Mouse (Mus musculus): Measurements from ENCODE around the gene Elof1. TPM values are rescaled to one million over a fixed set of nuclear protein-coding genes. Genes with fewer than 3 reads are reported as not detected.
A peak's percentile ranks its signal among the peaks of the same experiment; 100 is the strongest.
"Not testable (repeated sequence)": the region's sequence is repeated elsewhere in the genome, so short reads cannot be mapped to it uniquely, and the experiment has no call there.

The Elof1 gene
- total RNA-seq, 2 experiments from 2014 or later: 30.1 to 32.7 TPM

DNA sequence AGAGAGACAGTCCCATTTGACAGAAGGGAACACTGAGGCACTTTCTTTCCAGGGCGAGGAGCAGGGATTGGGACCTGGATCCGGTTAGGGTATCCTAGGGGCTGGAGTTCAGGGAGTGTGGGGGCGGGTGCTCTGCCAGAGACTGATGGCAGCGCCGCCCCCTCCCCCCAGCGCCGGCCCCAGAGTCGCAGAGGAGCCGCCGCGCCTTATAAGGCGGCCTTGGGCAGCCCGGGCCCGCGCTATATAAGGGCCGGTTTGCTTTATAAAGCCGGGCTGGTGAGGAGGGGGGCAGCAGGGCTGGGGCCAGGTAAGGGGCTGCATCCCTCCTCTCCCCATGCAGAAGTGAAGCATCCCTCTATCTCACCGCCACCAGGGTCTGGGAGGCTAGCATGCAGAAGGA is 17.1 kb downstream of the Elof1 start:
- no peak for DNase-seq
- intact Hi-C loops (cut with DNase I; ENCODE audit: low total_unique reads): no loop called here

GRCm38 (mm10) chr9:22098993-22099696 is 17.8 kb downstream of the Elof1 start, which contains the start of gene Cnn1:
Cnn1 (plus strand) TSS chr9:22099216.
- peak; percentile 27 for DNase-seq

GRCm38 (mm10) chr9:22095854-22096307 is 21.1 kb downstream of the Elof1 start:
- intact Hi-C loops (cut with DNase I; ENCODE audit: low total_unique reads): no loop called here
- peak; percentile 85 for DNase-seq

More at GRCm38 (mm10) chr9:22098993-22099696, 17.8 kb downstream of the Elof1 start, which contains the start of gene Cnn1:
- intact Hi-C loops (cut with DNase I; ENCODE audit: low total_unique reads): no loop called here

DNA sequence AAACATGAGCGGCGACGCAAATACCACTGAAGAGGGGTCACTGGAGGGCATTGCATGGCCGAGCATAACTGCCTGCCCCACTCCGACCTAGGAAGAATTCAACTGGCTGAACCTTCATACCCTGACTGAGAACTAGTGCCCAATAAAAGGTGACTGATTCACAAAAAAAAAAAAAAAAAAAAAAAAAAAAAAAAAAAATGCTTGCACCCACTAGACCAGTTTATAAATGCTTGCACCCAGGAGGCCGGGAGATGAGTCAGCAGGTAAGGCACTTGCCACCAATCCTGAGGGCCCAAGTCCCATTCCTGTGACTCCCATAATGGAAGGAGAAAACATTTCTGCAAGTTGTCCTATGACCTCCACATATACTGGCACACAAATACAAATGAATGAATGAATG is 24.2 kb downstream of the Elof1 start:
- no peak for DNase-seq
- intact Hi-C loops (cut with DNase I; ENCODE audit: low total_unique reads): no loop called here

- DNase-seq: no peak
- intact Hi-C loops (cut with DNase I; ENCODE audit: low total_unique reads): no loop called here
These were observed 27.0 kb downstream of the Elof1 start for GRCm38 (mm10) chr9:22089986-22090385.

- intact Hi-C loops (cut with DNase I; ENCODE audit: low total_unique reads): no loop called here
- DNase-seq: no peak
These were observed 27.7 kb downstream of the Elof1 start for GRCm38 (mm10) chr9:22089281-22089680.

- DNase-seq: no peak
- intact Hi-C loops (cut with DNase I; ENCODE audit: low total_unique reads): no loop called here
These were observed 29.8 kb downstream of the Elof1 start for GRCm38 (mm10) chr9:22087034-22087618.

DNA sequence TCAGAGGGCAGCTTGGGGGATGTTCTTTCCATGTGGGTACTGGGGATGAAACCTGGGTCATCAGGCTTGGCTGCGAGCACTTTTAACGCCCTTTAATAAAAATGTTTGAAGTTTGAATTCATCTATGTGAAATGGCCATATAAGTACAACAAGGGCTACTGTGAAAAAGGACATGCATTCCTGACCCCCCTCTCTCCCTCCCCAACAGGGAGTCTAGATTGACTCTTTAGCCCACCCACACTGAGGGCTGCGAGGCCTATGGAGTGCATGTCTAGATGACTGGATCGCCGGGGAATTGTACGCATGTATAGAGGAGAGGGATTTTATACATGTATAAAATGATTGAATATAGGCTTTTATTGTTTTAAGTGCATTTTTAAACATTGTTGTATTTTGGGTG is 31.0 kb downstream of the Elof1 start:
- intact Hi-C loops (cut with DNase I; ENCODE audit: low total_unique reads): no loop called here
- no peak for DNase-seq

- peak; percentile 89 for DNase-seq
- intact Hi-C loops (cut with DNase I; ENCODE audit: low total_unique reads): no loop called here
These were observed 31.7 kb downstream of the Elof1 start, which contains the start of gene Ecsit for GRCm38 (mm10) chr9:22085022-22085834. Ecsit (minus strand) TSS chr9:22085438.

- no peak for DNase-seq
- intact Hi-C loops (cut with DNase I; ENCODE audit: low total_unique reads): no loop called here
These were observed 32.3 kb downstream of the Elof1 start for GRCm38 (mm10) chr9:22084667-22085021.

DNA sequence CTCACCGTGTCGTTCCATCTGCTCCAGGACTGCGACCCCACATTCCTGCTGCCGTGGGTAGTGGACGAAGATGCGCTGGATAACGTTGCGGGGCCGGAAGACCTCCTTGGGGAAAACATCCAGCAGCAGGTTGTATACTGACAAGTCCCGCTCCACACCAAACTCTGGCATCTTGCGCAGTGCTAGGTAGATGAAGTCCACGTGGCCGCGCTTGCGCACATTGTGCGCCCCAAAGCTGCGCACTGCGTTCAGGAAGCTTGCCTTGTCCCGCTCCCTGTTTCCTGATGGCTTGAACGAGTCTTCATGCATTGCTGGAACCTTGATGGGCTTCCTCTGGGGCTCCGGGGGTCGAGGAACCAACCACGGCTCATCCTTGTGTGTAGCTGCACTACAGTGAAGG is 40.7 kb downstream of the Elof1 start:
- no peak for DNase-seq
- intact Hi-C loops (cut with DNase I; ENCODE audit: low total_unique reads): no loop called here

GRCm38 (mm10) chr9:22075778-22076177 is 41.2 kb downstream of the Elof1 start:
- DNase-seq; intact Hi-C loops (cut with DNase I; ENCODE audit: low total_unique reads): not testable (repeated sequence)

DNA sequence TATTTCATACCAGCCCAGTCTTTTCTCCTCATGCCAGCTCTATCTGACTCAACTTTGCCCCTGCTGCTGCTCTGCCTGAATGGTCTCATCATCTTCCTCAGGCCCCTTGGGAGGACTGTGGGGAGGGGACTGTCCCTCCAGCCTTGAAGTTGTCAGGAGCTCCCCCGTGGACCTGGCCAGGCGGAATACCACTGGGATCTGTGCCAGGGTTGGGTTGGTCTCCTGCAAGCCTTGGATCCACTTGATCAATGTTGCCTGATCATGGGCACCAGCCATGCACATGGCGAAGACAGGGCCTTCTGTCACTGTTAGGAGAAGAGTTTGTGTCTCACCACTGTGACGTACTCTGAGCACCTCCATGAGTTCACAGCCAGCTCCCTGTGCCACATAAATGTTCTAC is 44.7 kb downstream of the Elof1 start:
- intact Hi-C loops (cut with DNase I; ENCODE audit: low total_unique reads): no loop called here

DNA sequence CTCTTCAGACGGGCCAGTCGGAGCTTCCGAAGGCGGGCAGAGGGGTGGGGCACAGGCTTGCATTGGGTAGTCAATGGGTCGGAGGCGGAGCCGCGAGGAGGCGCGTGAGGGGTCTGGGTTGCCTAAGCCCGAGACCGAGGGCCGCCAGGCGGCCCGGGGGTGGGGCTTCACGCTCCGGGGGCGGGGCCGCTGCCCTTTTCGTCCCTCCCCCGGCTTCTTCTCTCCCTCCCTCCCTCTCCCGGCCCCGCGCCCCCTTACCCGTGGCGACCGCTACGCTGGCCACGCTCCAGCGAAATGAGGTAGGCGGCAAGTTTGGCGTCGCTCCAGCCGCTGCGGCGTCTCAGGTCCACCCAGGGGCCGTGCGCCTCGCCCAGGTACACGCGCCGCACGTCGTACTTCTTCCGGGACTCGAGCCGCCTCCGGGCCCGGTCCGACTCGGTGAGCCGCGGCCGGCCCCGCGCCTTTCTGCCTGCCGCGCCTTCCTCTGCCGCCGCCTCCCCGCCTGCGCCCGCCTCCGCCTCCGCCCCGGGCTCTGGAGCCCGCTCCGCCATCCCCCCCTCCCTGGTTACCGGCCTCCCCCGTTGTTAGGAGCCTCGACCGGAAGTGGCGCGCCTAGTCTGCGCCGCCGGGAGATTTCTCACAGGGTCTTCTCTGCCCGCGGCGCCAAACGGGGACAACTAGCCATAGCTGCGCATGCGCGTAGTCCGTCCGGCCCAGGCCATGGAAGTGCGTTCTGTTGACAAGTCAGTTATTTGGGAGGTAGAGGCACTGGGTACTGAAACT is 46.0 kb downstream of the Elof1 start, which contains the start of the genes Gm49318 and Zfp653:
Gene Gm49318, minus strand, starts transcription at position 469 of the 783 bp plus-strand sequence.
Gene Zfp653, minus strand, starts transcription at position 586 of the 783 bp plus-strand sequence.
- intact Hi-C loops (cut with DNase I; ENCODE audit: low total_unique reads): no loop called here
- DNase-seq: peak; percentile 98

More for the DNA sequence above, 44.7 kb downstream of the Elof1 start:
- DNase-seq: no peak

DNA sequence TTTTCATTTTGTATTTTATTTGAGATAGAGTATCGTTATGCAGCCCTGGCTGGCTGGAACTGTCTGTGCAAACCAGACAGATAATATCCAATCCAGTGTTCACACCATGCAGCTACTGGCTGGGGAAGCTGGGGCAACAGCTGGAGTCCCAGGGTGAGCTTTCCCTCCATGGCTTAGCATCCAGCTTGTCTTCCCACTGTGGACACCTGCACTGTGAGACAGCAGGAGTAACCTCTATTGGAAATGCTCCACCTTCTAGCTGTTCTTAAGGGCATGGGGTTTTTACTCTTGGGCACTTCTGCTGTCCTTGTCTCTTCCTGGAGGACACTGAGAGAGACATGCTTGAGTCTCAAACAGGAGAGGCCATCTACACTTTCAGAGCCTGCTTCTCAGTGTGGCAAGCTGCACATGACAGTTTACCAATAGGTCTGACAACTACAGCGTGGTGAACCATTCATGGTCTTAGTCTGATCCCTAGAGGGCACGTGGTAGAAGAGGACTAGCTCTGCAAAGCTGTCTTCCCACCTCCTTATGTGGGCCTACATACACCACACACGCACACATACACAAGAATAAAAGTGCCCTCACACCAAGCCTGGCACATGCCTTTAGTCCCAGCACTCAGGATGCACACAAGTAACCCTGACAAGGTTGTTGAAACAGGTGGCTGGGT is 47.0 kb downstream of the Elof1 start:
- intact Hi-C loops (cut with DNase I; ENCODE audit: low total_unique reads): no loop called here
- DNase-seq: no peak

DNA sequence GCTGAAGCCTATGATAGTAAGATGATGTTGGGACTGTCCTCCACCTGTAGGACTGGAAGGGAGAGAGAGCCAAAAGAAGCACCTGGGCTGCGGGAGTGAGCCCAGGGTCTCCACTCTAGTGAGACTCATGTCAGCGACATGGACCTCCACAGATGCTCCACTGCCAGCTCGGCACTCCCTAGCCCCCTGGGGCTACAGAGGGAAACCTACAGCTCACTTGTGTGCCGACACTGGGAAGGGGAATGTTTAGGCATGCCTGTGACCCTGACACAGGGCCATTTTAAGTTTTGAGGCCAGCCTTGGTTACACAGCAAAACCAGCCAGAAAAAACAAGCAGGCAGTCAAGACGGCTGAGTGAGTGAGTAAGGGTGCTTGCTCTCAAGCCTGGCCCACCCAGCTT is 49.8 kb downstream of the Elof1 start:
- DNase-seq: no peak
- intact Hi-C loops (cut with DNase I; ENCODE audit: low total_unique reads): loop anchor here (2.0 kb wide), 1 partner anchor 76 kb away; no protein-coding TSS in a partner anchor

DNA sequence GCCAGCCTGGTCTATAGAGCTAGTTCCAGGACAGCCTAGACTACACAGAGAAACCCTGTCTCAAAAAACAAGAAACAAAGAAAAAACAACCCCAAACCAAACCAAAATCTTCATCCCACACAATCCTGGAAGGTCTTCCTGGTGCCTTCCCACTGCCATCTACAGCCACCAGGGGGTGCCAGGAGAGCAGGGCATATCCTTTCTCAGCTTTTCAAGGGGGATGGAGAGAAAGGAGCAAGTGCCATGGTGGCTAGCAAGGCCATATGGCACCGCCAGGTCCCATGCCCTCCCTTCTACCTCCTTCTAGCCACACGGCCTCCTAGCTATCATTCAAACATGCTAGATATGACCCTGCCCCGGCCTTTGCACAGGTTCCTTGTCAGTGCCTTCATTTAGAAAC is 50.5 kb downstream of the Elof1 start:
- peak; percentile 53 for DNase-seq
- intact Hi-C loops (cut with DNase I; ENCODE audit: low total_unique reads): loop anchor here (2.0 kb wide), 1 partner anchor 76 kb away; no protein-coding TSS in a partner anchor

DNA sequence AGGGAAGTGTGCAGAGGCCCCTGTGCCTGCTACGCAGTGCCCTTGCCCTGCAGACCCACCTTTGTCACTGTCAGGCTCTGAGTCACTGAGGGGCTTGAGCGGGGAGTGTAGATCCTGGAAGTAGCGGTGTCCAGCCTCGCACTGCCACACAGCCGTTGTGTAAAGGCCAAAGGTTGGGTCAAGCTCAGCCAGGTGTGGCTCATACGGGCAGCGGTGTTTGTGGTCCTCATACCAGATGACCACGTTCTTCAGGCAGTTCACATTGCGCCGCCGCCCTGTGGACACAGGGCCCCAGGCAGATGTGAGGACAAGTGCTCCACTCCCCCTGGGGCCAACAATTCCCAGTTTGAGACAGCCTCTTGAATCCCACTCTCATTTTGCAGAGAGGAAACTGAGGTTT is 51.3 kb downstream of the Elof1 start:
- intact Hi-C loops (cut with DNase I; ENCODE audit: low total_unique reads): loop anchor here (2.0 kb wide), 1 partner anchor 77 kb away; no protein-coding TSS in a partner anchor
- no peak for DNase-seq

GRCm38 (mm10) chr9:22064341-22064740 is 52.6 kb downstream of the Elof1 start:
- intact Hi-C loops (cut with DNase I; ENCODE audit: low total_unique reads): no loop called here
- no peak for DNase-seq

Data from gastrocnemius, postnatal 14 days (tissue).